Mouse (Mus musculus): ENCODE data around the gene Insc.

The Insc gene

GRCm38 (mm10) chr7:114832257-114832940 lies 88.9 kb downstream of the Insc start:
- DNase-seq = no peak

- DNase-seq = no peak
These were observed 91.0 kb downstream of the Insc start for GRCm38 (mm10) chr7:114834504-114834903.

- no peak for DNase-seq
These were observed 93.8 kb downstream of the Insc start for GRCm38 (mm10) chr7:114837268-114837667.

- no peak for DNase-seq
These were observed 96.7 kb downstream of the Insc start for GRCm38 (mm10) chr7:114840029-114840745.

- DNase-seq = no peak
These were observed 99.2 kb downstream of the Insc start for GRCm38 (mm10) chr7:114842644-114843211.

GRCm38 (mm10) chr7:114847179-114847578 lies 103.7 kb downstream of the Insc start:
- no peak for DNase-seq

GRCm38 (mm10) chr7:114852387-114852786 lies 108.9 kb downstream of the Insc start:
- DNase-seq = no peak

- DNase-seq = no peak
These were observed 110.7 kb downstream of the Insc start for GRCm38 (mm10) chr7:114854169-114854568.

GRCm38 (mm10) chr7:114860858-114861523 lies 117.5 kb downstream of the Insc start:
- no peak for DNase-seq

- DNase-seq = no peak
These were observed 130.0 kb downstream of the Insc start for GRCm38 (mm10) chr7:114873315-114874012.

- peak; percentile 12 for DNase-seq
These were observed 130.5 kb downstream of the Insc start for GRCm38 (mm10) chr7:114874032-114874441.

- no peak for DNase-seq
These were observed 131.1 kb downstream of the Insc start for GRCm38 (mm10) chr7:114874579-114874978.

- no peak for DNase-seq
These were observed 140.1 kb downstream of the Insc start for GRCm38 (mm10) chr7:114883602-114884001.

- DNase-seq = no peak
These were observed 143.4 kb downstream of the Insc start for GRCm38 (mm10) chr7:114886933-114887332.

GRCm38 (mm10) chr7:114890215-114890614 lies 146.7 kb downstream of the Insc start:
- DNase-seq = no peak

- no peak for DNase-seq
These were observed 149.2 kb downstream of the Insc start for GRCm38 (mm10) chr7:114892618-114893257.

GRCm38 (mm10) chr7:114893889-114894288 lies 150.4 kb downstream of the Insc start:
- no peak for DNase-seq

- DNase-seq = no peak
These were observed 153.6 kb downstream of the Insc start for GRCm38 (mm10) chr7:114896966-114897697.

Measured in thymus, postnatal 4 days (tissue).